Mouse (Mus musculus) neural tube, embryonic 14.5 days (tissue): ENCODE measurements around the gene Lrrfip1. TPM values are rescaled to one million over a fixed set of nuclear protein-coding genes. Genes with fewer than 3 reads are reported as not detected.

ENCODE experiments used
- ATAC-seq: fragments of 200-750 bp; cut with Nextera tagmentation; 2 replicates; pipeline ENCODE4 v1.8.0; 2017; ENCODE audit warnings: low read depth, mild to moderate bottlenecking, moderate TSS enrichment, moderate library complexity
- H3K27ac ChIP-seq: fragments of 300-500 bp; sonication (generic); 2 replicates; pipeline ENCODE4 v1.5.1; 2014; ENCODE audit warnings: low read depth, mild to moderate bottlenecking, control low read depth, low read length, moderate library complexity, mixed read lengths
- H3K27me3 ChIP-seq: fragments of 300-500 bp; sonication (generic); 2 replicates; pipeline ENCODE4 v1.6.1; 2014; ENCODE audit warnings: low read length; ENCODE audit not compliant: control insufficient read depth, insufficient read depth
- H3K36me3 ChIP-seq: fragments of 300-500 bp; sonication (generic); 2 replicates; pipeline ENCODE4 v1.6.1; 2014; ENCODE audit warnings: low read length, mixed read lengths; ENCODE audit not compliant: control insufficient read depth, insufficient read depth
- H3K4me1 ChIP-seq: fragments of 300-500 bp; sonication (generic); 2 replicates; pipeline ENCODE4 v1.6.1; 2014; ENCODE audit warnings: low read length; ENCODE audit not compliant: control insufficient read depth, insufficient read depth
- H3K4me2 ChIP-seq: fragments of 300-500 bp; sonication (generic); 2 replicates; pipeline ENCODE4 v1.6.1; 2014; ENCODE audit warnings: mild to moderate bottlenecking, low read depth, low read length, control low read depth
- H3K4me3 ChIP-seq: fragments of 300-500 bp; sonication (generic); 2 replicates; pipeline ENCODE4 v1.5.1; 2014; ENCODE audit warnings: low read depth, low read length, control low read depth, mixed read lengths
- H3K9ac ChIP-seq: fragments of 300-500 bp; sonication (generic); replicated peaks from 2 replicates; pipeline ENCODE4 v1.6.1; 2014; ENCODE audit warnings: low read depth, mild to moderate bottlenecking, control low read depth, low read length, mixed read lengths
- H3K9me3 ChIP-seq: fragments of 300-500 bp; sonication (generic); 2 replicates; pipeline ENCODE4 v1.6.1; 2016; ENCODE audit warnings: low read length; ENCODE audit not compliant: control insufficient read depth
- WGBS: fragments of 180-500 bp; shearing (Covaris S2); extraction: QIAGEN DNeasy Blood & Tissue Kit; methylation state at CpG from one replicate; pipeline ENCODE4 v1.1.7; 2014; 5-methylcytosine and 5-hydroxymethylcytosine counted together
- polyA plus RNA-seq: library from polyadenylated mRNA; unstranded; fragments of >200 nt; fragmentation: Nextera tagmentation; extraction: Ambion mirVana; gene quantifications from 2 replicates; pipeline ENCODE4 v1.2.1, GENCODE M21; 2014

Gene Lrrfip1
- polyA plus RNA-seq, 1 experiment from 2014 or later: 50.4 TPM

DNA sequence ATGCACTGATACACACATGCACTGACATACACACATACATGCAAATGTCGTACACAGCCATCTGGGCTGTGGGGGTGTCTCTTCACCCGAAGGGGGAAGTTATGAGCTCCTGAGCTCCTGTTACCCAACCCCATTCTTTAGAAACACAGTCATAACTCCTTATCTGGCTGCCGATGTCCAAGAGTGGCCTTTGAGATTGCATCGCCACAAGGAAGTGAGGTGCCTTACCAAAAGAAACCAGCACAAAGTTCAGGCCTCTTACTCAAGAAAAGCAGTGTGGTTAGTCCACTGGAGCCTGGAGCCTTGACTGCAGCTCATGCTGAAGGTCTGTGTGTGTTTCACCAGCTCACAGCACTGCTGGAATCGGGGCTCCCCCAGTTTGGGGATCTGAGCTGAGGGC lies 43.1 kb downstream of the Lrrfip1 start:
- Histone ChIP-seq H3K4me2 (no peak overlapping the region), H3K27me3 (no peaks in the 10 kb centered on the region), H3K9ac (no peak overlapping the region), H3K9me3 (no peaks in the 10 kb centered on the region), H3K36me3 (no peaks in the 10 kb centered on the region), H3K27ac (no peak overlapping the region), H3K4me1 (no peaks in the 10 kb centered on the region), H3K4me3 (no peak overlapping the region)
- no peak for ATAC-seq
- 95% methylated on average over 5 of the region's 5 CpGs for WGBS

- 67% methylated on average over 5 of the region's 5 CpGs for WGBS
- Histone ChIP-seq H3K27me3 (no peaks in the 10 kb centered on the region), H3K4me3 (no peak overlapping the region), H3K4me1 (no peaks in the 10 kb centered on the region), H3K36me3 (no peaks in the 10 kb centered on the region), H3K9me3 (no peaks in the 10 kb centered on the region), H3K27ac (no peak overlapping the region), H3K4me2 (no peak overlapping the region), H3K9ac (no peak overlapping the region)
- no peak for ATAC-seq
These were observed 44.7 kb downstream of the Lrrfip1 start for GRCm38 (mm10) chr1:91043191-91043590.

DNA sequence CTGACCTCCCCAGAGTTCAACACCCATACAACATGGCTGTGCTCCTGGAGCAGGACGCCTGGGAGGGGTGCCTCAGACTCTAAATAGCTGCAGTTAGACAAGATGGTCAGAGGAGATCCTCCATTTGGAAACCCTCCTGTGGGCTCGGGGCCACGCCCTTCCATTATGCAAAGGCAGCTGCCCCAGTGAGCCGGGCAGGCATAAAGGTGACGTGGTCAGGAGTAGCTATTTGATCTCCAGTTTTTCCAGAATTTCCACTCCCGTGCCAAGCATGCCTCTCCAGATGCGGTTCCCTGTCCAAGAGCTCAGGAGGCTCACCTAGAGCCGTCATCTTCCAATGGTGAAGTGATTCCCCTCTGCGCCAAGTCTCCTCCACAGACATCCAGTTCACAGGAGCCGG lies 45.6 kb downstream of the Lrrfip1 start:
- no peaks in the 10 kb centered on the region for H3K4me1 ChIP-seq
- H3K36me3 ChIP-seq: no peaks in the 10 kb centered on the region
- no peaks in the 10 kb centered on the region for H3K27me3 ChIP-seq
- no peak overlapping the region for H3K27ac ChIP-seq
- H3K4me3 ChIP-seq: no peak overlapping the region
- no peak for ATAC-seq
- H3K9ac ChIP-seq: no peak overlapping the region
- H3K4me2 ChIP-seq: no peak overlapping the region
- no peaks in the 10 kb centered on the region for H3K9me3 ChIP-seq
- WGBS: 91% methylated on average over 10 of the region's 10 CpGs

DNA sequence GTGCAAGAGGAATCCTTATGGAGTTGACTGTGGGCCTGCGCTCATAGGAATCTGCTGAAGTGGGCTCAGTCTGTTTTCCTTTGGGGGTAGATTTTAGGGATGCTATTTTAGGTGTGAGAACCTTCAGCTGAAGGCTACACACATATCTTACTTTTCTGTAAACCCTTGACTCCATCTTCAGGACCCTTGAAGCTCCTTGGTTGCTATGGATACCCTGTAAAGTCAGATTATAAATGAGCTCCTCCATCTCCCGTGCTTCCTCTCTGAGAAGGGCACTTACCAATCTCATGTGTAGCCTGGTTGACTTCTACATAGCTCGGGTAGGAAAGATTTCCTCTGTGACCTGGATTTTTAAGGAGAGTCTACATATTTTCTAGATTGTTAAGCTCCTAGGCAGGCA lies 46.1 kb downstream of the Lrrfip1 start:
- no peak for ATAC-seq
- WGBS: 69% methylated on average over 3 of the region's 3 CpGs

GRCm38 (mm10) chr1:91046237-91046636 lies 47.7 kb downstream of the Lrrfip1 start:
- Histone ChIP-seq H3K9ac (no peak overlapping the region), H3K36me3 (no peaks in the 10 kb centered on the region), H3K27ac (no peak overlapping the region), H3K27me3 (no peaks in the 10 kb centered on the region), H3K4me1 (no peaks in the 10 kb centered on the region), H3K9me3 (no peaks in the 10 kb centered on the region), H3K4me3 (no peak overlapping the region), H3K4me2 (no peak overlapping the region)
- ATAC-seq: no peak
- 60% methylated on average over 5 of the region's 5 CpGs for WGBS

More for the DNA sequence above, 46.1 kb downstream of the Lrrfip1 start:
- no peaks in the 10 kb centered on the region for H3K36me3 ChIP-seq
- no peak overlapping the region for H3K4me2 ChIP-seq
- H3K27me3 ChIP-seq: no peaks in the 10 kb centered on the region
- H3K9me3 ChIP-seq: no peaks in the 10 kb centered on the region
- no peaks in the 10 kb centered on the region for H3K4me1 ChIP-seq
- no peak overlapping the region for H3K9ac ChIP-seq
- H3K4me3 ChIP-seq: no peak overlapping the region
- no peak overlapping the region for H3K27ac ChIP-seq

- Histone ChIP-seq H3K9me3 (no peaks in the 10 kb centered on the region), H3K4me1 (peaks cover 13% of the 10 kb centered on the region; the same call in 1 of the 2 replicates), H3K4me2 (no peak overlapping the region), H3K27me3 (peaks cover 7% of the 10 kb centered on the region; the same call in 1 of the 2 replicates), H3K27ac (no peak overlapping the region), H3K9ac (no peak overlapping the region), H3K36me3 (no peaks in the 10 kb centered on the region), H3K4me3 (no peak overlapping the region)
- 47% methylated on average over 6 of the region's 6 CpGs for WGBS
- no peak for ATAC-seq
These were observed 50.8 kb downstream of the Lrrfip1 start for GRCm38 (mm10) chr1:91049296-91049695.

- H3K4me3 ChIP-seq: no peak overlapping the region
- H3K9ac ChIP-seq: no peak overlapping the region
- H3K4me2 ChIP-seq: no peak overlapping the region
- H3K4me1 ChIP-seq: peaks cover 13% of the 10 kb centered on the region; the same call in 1 of the 2 replicates
- 45% methylated on average over 8 of the region's 8 CpGs for WGBS
- no peak for ATAC-seq
- H3K36me3 ChIP-seq: no peaks in the 10 kb centered on the region
- H3K27me3 ChIP-seq: peaks cover 7% of the 10 kb centered on the region; the same call in 1 of the 2 replicates
- no peak overlapping the region for H3K27ac ChIP-seq
- no peaks in the 10 kb centered on the region for H3K9me3 ChIP-seq
These were observed 53.0 kb downstream of the Lrrfip1 start for GRCm38 (mm10) chr1:91051461-91052094.

DNA sequence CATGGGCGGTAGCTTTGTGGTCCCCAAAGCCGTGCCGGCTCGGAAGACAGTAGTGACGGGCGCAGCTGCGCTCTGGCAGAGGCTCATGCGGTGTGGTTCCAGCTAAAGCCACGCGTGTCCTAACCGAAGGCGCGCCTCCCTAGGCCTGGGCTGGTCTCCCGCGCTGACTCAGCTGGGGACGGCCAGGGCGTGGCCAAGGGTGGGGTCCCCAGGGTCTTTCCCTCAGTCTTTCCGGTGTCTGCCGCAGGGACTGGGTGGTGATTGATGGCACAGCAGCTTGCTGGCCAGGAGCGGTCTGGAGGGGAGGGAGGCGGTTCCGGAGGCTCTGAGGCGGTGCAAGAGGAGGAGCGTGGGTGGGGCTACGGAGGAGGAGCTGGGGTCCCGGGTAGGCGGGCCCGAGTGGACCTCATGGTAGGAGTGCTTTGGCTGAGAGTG lies 54.2 kb downstream of the Lrrfip1 start:
- Histone ChIP-seq H3K9me3 (no peaks in the 10 kb centered on the region), H3K27ac (no peak overlapping the region), H3K4me2 (peak overlapping the region; percentile 77), H3K4me3 (peak overlapping the region; percentile 36), H3K4me1 (peaks cover 13% of the 10 kb centered on the region; the same call in 1 of the 2 replicates), H3K9ac (peak overlapping the region; percentile 53), H3K36me3 (no peaks in the 10 kb centered on the region), H3K27me3 (peaks cover 7% of the 10 kb centered on the region; the same call in 1 of the 2 replicates)
- peak; percentile 93 for ATAC-seq
- WGBS: under 1% methylated on average over 28 of the region's 28 CpGs

DNA sequence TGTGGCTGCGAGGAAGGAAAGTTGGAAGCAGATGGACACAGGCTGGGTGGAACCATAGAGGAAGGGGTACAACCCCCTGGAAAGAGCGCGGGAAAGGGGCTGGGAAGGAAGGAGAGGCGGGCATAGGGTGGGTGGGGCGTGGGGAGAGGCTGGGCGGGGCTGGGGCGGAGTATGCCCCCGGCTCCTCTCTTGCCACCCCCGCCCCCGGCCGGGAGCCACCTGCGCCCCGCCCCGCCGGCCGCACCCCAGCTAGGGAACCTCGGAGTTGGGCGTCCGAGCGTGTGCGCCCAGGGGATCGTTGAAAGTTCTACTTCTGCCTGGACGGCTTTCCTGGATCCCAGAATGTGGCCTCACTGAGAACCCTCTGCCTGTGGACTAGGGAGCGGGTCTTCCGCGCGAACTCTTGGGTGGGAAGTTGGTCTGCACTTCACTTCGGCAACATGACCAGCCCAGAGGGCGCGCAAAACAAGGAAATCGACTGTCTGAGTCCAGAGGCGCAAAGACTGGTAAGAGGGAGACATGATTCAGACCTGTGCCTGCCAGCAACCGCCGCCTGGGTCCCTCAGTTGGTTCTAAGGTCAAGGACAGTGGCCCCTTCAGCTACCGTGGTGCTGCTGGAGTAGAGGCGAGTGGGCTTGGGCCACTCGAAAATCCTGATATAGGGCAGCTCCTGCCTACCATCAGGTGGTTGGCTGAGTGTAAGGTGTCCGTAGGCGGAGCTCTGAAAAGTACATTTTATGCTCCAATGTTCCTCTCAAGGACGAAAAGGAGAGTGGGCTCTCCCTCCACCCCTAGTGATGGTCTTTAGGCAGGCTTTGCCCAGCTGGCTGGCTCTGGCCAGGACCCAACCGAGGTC lies 54.9 kb downstream of the Lrrfip1 start:
- peaks cover 13% of the 10 kb centered on the region; the same call in 1 of the 2 replicates for H3K4me1 ChIP-seq
- WGBS: 2% methylated on average over 36 of the region's 41 CpGs
- peaks cover 7% of the 10 kb centered on the region; the same call in 1 of the 2 replicates for H3K27me3 ChIP-seq
- H3K4me3 ChIP-seq: peak overlapping the region; percentile 36
- H3K9ac ChIP-seq: peak overlapping the region; percentile 53
- no peaks in the 10 kb centered on the region for H3K36me3 ChIP-seq
- no peak overlapping the region for H3K27ac ChIP-seq
- peak overlapping the region; percentile 77 for H3K4me2 ChIP-seq
- peak; percentile 8; the same call in 1 of the 2 replicates for ATAC-seq
- no peaks in the 10 kb centered on the region for H3K9me3 ChIP-seq
